Mouse (Mus musculus) MEL (cell line): Measurements from ENCODE around the gene Nlrc4. TPM values are rescaled to one million over a fixed set of nuclear protein-coding genes. Genes with fewer than 3 reads are reported as not detected.
"Not testable (repeated sequence)": the region's sequence is repeated elsewhere in the genome, so short reads cannot be mapped to it uniquely, and the experiment has no call there.

ENCODE experiments used
- DNase-seq: peaks from one replicate; pipeline ENCODE4 v3.0.0; 2011; ENCODE audit warnings: low read depth, low spot score
- H3K27ac ChIP-seq: 2 replicates; pipeline ENCODE4 v1.5.1; 2012; ENCODE audit warnings: low read depth, mild to moderate bottlenecking, control low read depth, low read length, moderate library complexity; ENCODE audit not compliant: control insufficient read depth
- H3K27me3 ChIP-seq, 2 experiments: fragments of 150-350 bp in 1 of 2; sonication (generic) in 1 of 2; 2 replicates each; pipeline ENCODE4 v1.6.1; 2012; ENCODE audit warnings: low read length in 2 of 2, mild to moderate bottlenecking in 2 of 2, improper control_type of control experiment in 1 of 2, moderate library complexity in 1 of 2; ENCODE audit not compliant: insufficient read depth in 2 of 2, control insufficient read depth in 1 of 2
- H3K36me3 ChIP-seq, 2 experiments: 2 replicates each; pipeline ENCODE4 v1.6.1; 2012 to 2014; ENCODE audit warnings: low read length in 2 of 2, improper control_type of control experiment in 1 of 2, inconsistent platforms in 1 of 2, mild to moderate bottlenecking in 1 of 2; ENCODE audit not compliant: insufficient read depth in 2 of 2, control insufficient read depth in 1 of 2
- H3K4me1 ChIP-seq, 2 experiments: fragments of 150-350 bp in 1 of 2; sonication (generic) in 1 of 2; 2 replicates each; pipeline ENCODE4 v1.6.1; 2012; ENCODE audit warnings: low read length in 2 of 2, improper control_type of control experiment in 1 of 2, mild to moderate bottlenecking in 1 of 2; ENCODE audit not compliant: insufficient read depth in 2 of 2, control insufficient read depth in 1 of 2
- H3K4me3 ChIP-seq, 2 experiments: fragments of 150-350 bp in 1 of 2; sonication (generic) in 1 of 2; 2 replicates each; pipeline ENCODE4 v1.5.1; 2012; ENCODE audit warnings: low read depth in 2 of 2, low read length in 2 of 2, mild to moderate bottlenecking in 2 of 2, moderate library complexity in 2 of 2, control low read depth in 1 of 2, improper control_type of control experiment in 1 of 2; ENCODE audit not compliant: control insufficient read depth in 1 of 2, insufficient read depth in 1 of 2
- H3K79me2 ChIP-seq: 2 replicates; pipeline ENCODE4 v1.6.1; 2012; ENCODE audit warnings: mild to moderate bottlenecking, low read length, moderate library complexity; ENCODE audit not compliant: control insufficient read depth, poor library complexity, insufficient read depth
- H3K9ac ChIP-seq: 2 replicates; pipeline ENCODE4 v1.6.1; 2012; ENCODE audit warnings: low read depth, mild to moderate bottlenecking, control low read depth, low read length, moderate library complexity; ENCODE audit not compliant: control insufficient read depth, poor library complexity, severe bottlenecking
- H3K9me3 ChIP-seq: fragments of 150-350 bp; sonication (generic); replicated peaks from 2 replicates; pipeline ENCODE4 v1.6.1; 2012; ENCODE audit warnings: mild to moderate bottlenecking, low read length, improper control_type of control experiment, moderate library complexity; ENCODE audit not compliant: insufficient read depth
- ETS1 ChIP-seq: IDR thresholded peaks from 2 replicates; pipeline ENCODE4 v1.6.1; 2012; ENCODE audit warnings: low read depth, mild to moderate bottlenecking, inconsistent platforms, low read length, improper control_type of control experiment, moderate library complexity
- GABPA ChIP-seq: IDR thresholded peaks from 2 replicates; pipeline ENCODE4 v1.6.1; 2012; ENCODE audit warnings: low read depth, mild to moderate bottlenecking, inconsistent platforms, low read length, improper control_type of control experiment, moderate library complexity
- MAFK ChIP-seq: IDR thresholded peaks from 2 replicates; pipeline ENCODE4 v1.6.1; 2011; ENCODE audit warnings: low read depth, mild to moderate bottlenecking, low read length, improper control_type of control experiment, borderline replicate concordance
- MAX ChIP-seq: IDR thresholded peaks from 2 replicates; pipeline ENCODE4 v1.6.1; 2011; ENCODE audit warnings: low read length, improper control_type of control experiment
- MAZ ChIP-seq: IDR thresholded peaks from 2 replicates; pipeline ENCODE4 v1.6.1; 2012; ENCODE audit warnings: low read depth, mild to moderate bottlenecking, inconsistent platforms, low read length, improper control_type of control experiment
- MXI1 ChIP-seq: IDR thresholded peaks from 2 replicates; pipeline ENCODE4 v1.6.1; 2011; ENCODE audit warnings: mild to moderate bottlenecking, low read depth, low read length, improper control_type of control experiment
- MYB ChIP-seq: IDR thresholded peaks from 2 replicates; pipeline ENCODE4 v1.6.1; 2011; ENCODE audit warnings: mild to moderate bottlenecking, low read depth, low read length, improper control_type of control experiment
- MYC ChIP-seq: IDR thresholded peaks from 2 replicates; pipeline ENCODE4 v1.6.1; 2011; ENCODE audit warnings: low read depth, mild to moderate bottlenecking, low read length, improper control_type of control experiment, moderate library complexity
- POLR2A ChIP-seq, 2 experiments: IDR thresholded peaks; 2 replicates each; pipeline ENCODE4 v1.6.1; 2011 to 2012; ENCODE audit warnings: low read length in 2 of 2, mild to moderate bottlenecking in 2 of 2, control low read depth in 1 of 2, improper control_type of control experiment in 1 of 2, low read depth in 1 of 2, moderate library complexity in 1 of 2; ENCODE audit not compliant: control insufficient read depth in 1 of 2, insufficient read depth in 1 of 2, poor library complexity in 1 of 2
- SMC3 ChIP-seq: IDR thresholded peaks from 2 replicates; pipeline ENCODE4 v1.6.1; 2011; ENCODE audit warnings: low read depth, low read length, improper control_type of control experiment
- TAL1 ChIP-seq: IDR thresholded peaks from 2 replicates; pipeline ENCODE4 v1.6.1; 2012; ENCODE audit warnings: mild to moderate bottlenecking, inconsistent platforms, low read length, moderate library complexity, mixed read lengths
- TBP ChIP-seq: IDR thresholded peaks from 2 replicates; pipeline ENCODE4 v1.8.0; 2011; ENCODE audit warnings: low read depth, low read length, improper control_type of control experiment
- TCF12 ChIP-seq: IDR thresholded peaks from 2 replicates; pipeline ENCODE4 v1.6.1; 2014; ENCODE audit warnings: low read depth, mild to moderate bottlenecking, inconsistent platforms, low read length, improper control_type of control experiment, moderate library complexity
- UBTF ChIP-seq: IDR thresholded peaks from 2 replicates; pipeline ENCODE4 v1.6.1; 2012; ENCODE audit warnings: low read depth, mild to moderate bottlenecking, inconsistent platforms, low read length, improper control_type of control experiment, moderate library complexity, borderline replicate concordance; ENCODE audit not compliant: insufficient read depth
- USF2 ChIP-seq, 2 experiments: IDR thresholded peaks; 2 replicates each; pipeline ENCODE4 v1.6.1; 2011 to 2012; ENCODE audit warnings: improper control_type of control experiment in 2 of 2, low read length in 2 of 2, borderline replicate concordance in 1 of 2, inconsistent platforms in 1 of 2, low read depth in 1 of 2, mild to moderate bottlenecking in 1 of 2; ENCODE audit not compliant: insufficient read depth in 1 of 2
- ZC3H11A ChIP-seq: IDR thresholded peaks from 2 replicates; pipeline ENCODE4 v1.6.1; 2012; ENCODE audit warnings: low read depth, mild to moderate bottlenecking, inconsistent platforms, low read length, improper control_type of control experiment
- ZKSCAN1 ChIP-seq: IDR thresholded peaks from 2 replicates; pipeline ENCODE4 v1.6.1; 2012; ENCODE audit warnings: low read depth, mild to moderate bottlenecking, inconsistent platforms, low read length, improper control_type of control experiment, moderate library complexity
- ZNF384 ChIP-seq: IDR thresholded peaks from 2 replicates; pipeline ENCODE4 v1.6.1; 2012; ENCODE audit warnings: low read depth, mild to moderate bottlenecking, inconsistent platforms, low read length, improper control_type of control experiment
- polyA plus RNA-seq, 2 experiments: library from polyadenylated mRNA; stranded (reverse) in 1 of 2; unstranded in 1 of 2; fragments of >175 nt in 1 of 2; fragments of >200 nt in 1 of 2; gene quantifications; 2 replicates each; pipeline versions ENCODE4 v1.2.1 to v1.2.4; 2012; ENCODE audit warnings: low replicate concordance in 2 of 2, low read depth in 1 of 2; ENCODE audit not compliant: insufficient read length in 2 of 2, insufficient read depth in 1 of 2, missing spikeins in 1 of 2
- total RNA-seq: library from RNA; depleted of rRNA; stranded (reverse); fragments of 300-350 nt; gene quantifications from 2 replicates; pipeline ENCODE4 v1.2.3, GENCODE M21; 2012

The Nlrc4 gene
- total and polyA plus RNA-seq, 3 experiments, result 0.04 to 0.47 TPM; not detected in 1

DNA sequence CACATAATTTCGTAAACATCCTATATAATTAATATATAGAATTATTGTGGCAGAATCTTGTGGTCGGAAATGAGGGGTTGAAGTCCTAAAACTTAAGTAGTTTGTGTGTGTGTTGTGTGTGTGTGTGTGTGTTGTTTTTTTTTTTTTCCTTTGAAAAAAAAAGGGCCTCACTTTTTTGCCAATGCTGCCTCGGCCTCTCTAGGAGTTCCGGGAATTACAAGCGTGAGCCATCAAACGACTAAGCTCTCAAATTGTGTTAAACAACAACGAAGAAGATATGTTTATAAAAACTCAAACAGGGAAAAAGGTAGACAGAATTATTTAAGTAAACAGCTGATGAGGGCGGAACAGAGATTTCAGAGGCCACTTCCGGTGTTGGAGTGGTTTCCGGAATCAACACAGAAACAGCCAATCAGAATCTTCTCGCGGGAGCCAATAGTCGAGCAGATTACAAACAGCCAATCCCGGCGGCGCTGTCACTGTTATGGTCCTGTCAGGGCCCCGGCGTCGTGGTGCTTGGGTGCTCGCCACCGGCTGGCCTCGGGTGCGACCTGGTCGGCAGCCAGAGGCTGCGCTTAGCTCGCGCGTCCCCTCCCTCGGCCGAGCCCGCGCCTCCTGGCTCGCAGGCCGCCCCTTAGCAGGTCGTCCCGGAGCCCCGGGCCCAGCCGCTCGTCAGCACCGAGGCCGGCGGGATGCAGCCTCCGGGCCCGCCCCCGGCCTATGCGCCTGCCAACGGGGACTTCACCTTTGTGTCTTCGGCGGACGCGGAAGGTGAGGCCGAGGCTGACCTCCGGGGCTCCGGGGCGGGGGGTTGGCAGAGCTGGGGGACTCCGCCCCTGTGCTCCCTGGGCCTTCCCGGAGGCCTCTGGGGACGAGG lies 30.3 kb upstream of the Nlrc4 start, which contains the start of gene Yipf4 (continued):
- TF ChIP-seq MYB, result no peak
- peak; percentile 41; the same call in 1 of the 2 replicates for TF ChIP-seq GABPA
- TF ChIP-seq MAZ, result no peak
- peak; percentile 93 for TF ChIP-seq MXI1
- peak; percentile 75 for TF ChIP-seq ETS1
- TF ChIP-seq, all 39 proteins: peak for 21

DNA sequence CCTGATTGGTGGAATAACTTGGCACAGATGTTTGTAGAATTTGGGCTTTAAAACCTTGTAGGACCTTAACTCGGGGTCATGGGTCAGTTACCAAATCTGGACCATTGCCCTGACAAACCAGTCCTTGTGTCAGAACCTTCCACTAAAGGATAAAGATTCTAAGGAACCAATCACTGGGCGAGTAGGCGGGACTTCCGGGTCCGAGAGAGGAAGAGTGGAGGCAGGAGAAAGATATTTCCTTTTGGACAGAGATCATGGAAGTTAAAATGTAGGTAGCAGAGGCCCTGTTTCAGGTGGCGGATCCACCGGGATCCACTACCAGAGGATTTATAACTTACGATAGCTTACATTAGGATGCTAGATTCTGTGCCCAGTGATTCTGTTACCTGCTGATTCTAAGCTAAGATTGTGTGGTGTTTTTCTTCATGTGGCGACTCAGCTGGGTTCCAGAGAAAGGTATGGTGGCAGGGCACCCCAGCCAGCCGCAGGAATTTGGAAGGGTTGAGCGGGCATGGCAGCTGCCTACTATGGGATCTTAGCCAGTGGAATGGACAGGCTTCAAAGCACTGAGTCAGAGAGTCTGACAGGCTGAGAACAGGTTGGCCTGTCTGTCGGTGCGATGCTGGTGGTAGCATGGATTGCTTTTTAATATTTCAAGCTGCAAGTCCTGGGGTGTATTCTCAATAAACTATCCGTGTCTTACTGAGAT lies 21.6 kb upstream of the Nlrc4 start:
- Histone ChIP-seq H3K9ac (no peak overlapping the region), H3K9me3 (no peaks in the 10 kb centered on the region), H3K4me1 (no peaks in the 10 kb centered on the region; a peak in 1 of 4 replicates), H3K27ac (no peak overlapping the region), H3K79me2 (no peaks in the 10 kb centered on the region), H3K36me3 (no peaks in the 10 kb centered on the region), H3K4me3 (no peak overlapping the region), H3K27me3 (peaks cover 0 to 7% of the 10 kb centered on the region in 2 experiments; a peak in 3 of 4 replicates)
- TF ChIP-seq ETS1, result no peak
- TF ChIP-seq TBP, result no peak
- TF ChIP-seq ZC3H11A, result no peak
- no peak for TF ChIP-seq SMC3
- TF ChIP-seq MYB, result no peak
- TF ChIP-seq MYC, result no peak
- no peak for TF ChIP-seq ZNF384
- TF ChIP-seq UBTF, result no peak
- TF ChIP-seq MAX, result no peak
- TF ChIP-seq GABPA, result no peak
- no peak for TF ChIP-seq TAL1
- TF ChIP-seq USF2 (IDR thresholded peaks at IDR 0.05; ENCODE audit: borderline replicate concordance in 1 of 2, insufficient read depth in 1 of 2, low read depth in 1 of 2, low read length in 2 of 2), result no peak
- TF ChIP-seq MAFK, result no peak
- TF ChIP-seq ZKSCAN1, result no peak
- no peak for TF ChIP-seq TCF12
- TF ChIP-seq POLR2A (IDR thresholded peaks at IDR 0.05; ENCODE audit: control insufficient read depth in 1 of 2, insufficient read depth in 1 of 2, low read depth in 1 of 2, low read length in 2 of 2, poor library complexity in 1 of 2), result no peak
- DNase-seq, result no peak

DNA sequence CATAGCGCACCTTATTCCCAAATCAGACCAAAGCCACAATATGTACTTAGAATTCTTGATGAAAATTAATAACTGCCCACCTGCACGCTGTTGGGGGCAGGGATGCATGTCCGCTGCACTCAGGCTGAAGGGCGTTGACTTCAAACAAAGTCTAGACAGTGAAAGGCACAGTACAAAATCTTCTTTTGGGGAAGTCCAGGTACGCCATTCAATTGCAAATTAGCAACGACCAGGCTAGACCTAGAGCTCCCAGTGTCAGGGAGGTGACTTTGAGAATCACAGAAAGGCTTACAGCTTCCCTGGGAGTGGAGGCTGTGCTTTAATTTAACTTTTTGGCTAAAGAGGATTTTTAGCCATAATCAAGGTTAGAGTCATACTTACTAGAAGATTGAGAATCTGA lies 11.2 kb upstream of the Nlrc4 start:
- H3K4me1 ChIP-seq, H3K9ac ChIP-seq, H3K9me3 ChIP-seq, H3K36me3 ChIP-seq, H3K27me3 ChIP-seq, DNase-seq, H3K27ac ChIP-seq, H3K79me2 ChIP-seq, H3K4me3 ChIP-seq: not testable (repeated sequence)

DNA sequence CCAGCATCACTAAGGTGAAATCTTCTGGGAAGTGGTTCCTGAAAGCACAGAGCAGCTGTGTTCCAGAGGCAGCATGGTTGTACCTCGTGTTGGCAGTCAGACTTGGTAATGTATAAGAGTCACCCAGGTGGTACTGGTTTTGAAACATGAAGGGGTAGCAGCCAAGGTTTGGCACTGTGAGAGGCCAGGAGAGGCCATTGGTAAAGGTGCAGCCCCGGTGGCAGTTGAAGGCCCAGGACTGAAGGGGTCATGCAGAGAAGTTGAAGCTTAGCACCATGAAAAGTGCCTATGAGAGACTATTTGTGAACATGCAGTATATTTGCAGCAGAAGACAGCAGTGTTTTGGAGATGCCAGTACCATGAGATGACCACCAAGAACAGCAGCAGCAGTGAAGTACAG lies 9.0 kb upstream of the Nlrc4 start:
- H3K36me3 ChIP-seq, H3K27ac ChIP-seq, H3K9me3 ChIP-seq, H3K9ac ChIP-seq, DNase-seq, H3K79me2 ChIP-seq, H3K27me3 ChIP-seq, H3K4me3 ChIP-seq, H3K4me1 ChIP-seq: not testable (repeated sequence)
